ENCODE assay signal across 8 mouse cellular contexts in genomic region chr14:87141777-87142176, GRCm38 (mm10). TPM values are rescaled to one million over a fixed set of nuclear protein-coding genes. Genes with fewer than 3 reads are reported as not detected.
DNase-seq lines count a peak whose midpoint lies in the region; ATAC-seq and TF ChIP-seq lines count a peak whose summit lies in the region.

No protein-coding gene starts in this region.

- no peak overlapping the region; the same call in 1 of the 2 replicates for H3K9ac ChIP-seq in hindbrain, postnatal 0 days (replicated peaks; ENCODE audit: low read length)
- no peak overlapping the region for H3K9ac ChIP-seq in liver, postnatal 0 days (replicated peaks)
- no peak overlapping the region for H3K9ac ChIP-seq in stomach, embryonic 15.5 days

- H3K4me2 ChIP-seq in hindbrain, postnatal 0 days (ENCODE audit: low read depth, low read length): peak overlapping the region; percentile 99
- peak overlapping the region; percentile 67 for H3K4me2 ChIP-seq in liver, postnatal 0 days (ENCODE audit: low read depth, low read length)
- H3K4me2 ChIP-seq in stomach, embryonic 15.5 days: peak overlapping the region; percentile 80

- no peak overlapping the region for H3K27ac ChIP-seq in hindbrain, postnatal 0 days
- peak overlapping the region; percentile 5; the same call in 1 of the 2 replicates for H3K27ac ChIP-seq in liver, postnatal 0 days (ENCODE audit: low read depth)
- no peak overlapping the region for H3K27ac ChIP-seq in stomach, embryonic 15.5 days

- no peak for TF ChIP-seq EP300 in liver, postnatal 0 days (IDR thresholded peaks at IDR 0.05; ENCODE audit: low read depth)

- 81% methylated on average over 11 of the region's 11 CpGs for WGBS in hindbrain, postnatal 0 days
- 83% methylated on average over 11 of the region's 11 CpGs for WGBS in liver, postnatal 0 days (ENCODE audit: insufficient replicate concordance)
- WGBS in stomach, embryonic 15.5 days: 78% methylated on average over 11 of the region's 11 CpGs

- DNase-seq in lung, adult 18-20 months: peak; percentile 9 to 18
- DNase-seq in lung, postnatal 4 days: no peak
- DNase-seq in hindbrain, postnatal 0 days (ENCODE audit: low spot score): no peak
- no peak for DNase-seq in liver, postnatal 0 days
- no peak for DNase-seq in ovary, postnatal 10 days (ENCODE audit: low spot score)
- DNase-seq in adrenal gland, adult 18-20 months (ENCODE audit: low spot score in 2 of 2): no peak
- DNase-seq in right cerebral cortex, postnatal 14 days: no peak

- TF ChIP-seq CTCF in hindbrain, postnatal 0 days (IDR thresholded peaks at IDR 0.05; ENCODE audit: low read depth): no peak
- TF ChIP-seq CTCF in liver, postnatal 0 days (IDR thresholded peaks at IDR 0.05; ENCODE audit: low read depth): no peak

- H3K4me3 ChIP-seq in hindbrain, postnatal 0 days (ENCODE audit: low read length): peak overlapping the region; percentile 83; the same call in 1 of the 2 replicates
- H3K4me3 ChIP-seq in liver, postnatal 0 days (ENCODE audit: low read depth, low read length): peak overlapping the region; percentile 74
- H3K4me3 ChIP-seq in stomach, embryonic 15.5 days (replicated peaks): peak overlapping the region; percentile 85

- H3K36me3 ChIP-seq in hindbrain, postnatal 0 days (ENCODE audit: insufficient read depth, low read length): no peaks in the 10 kb centered on the region
- no peaks in the 10 kb centered on the region for H3K36me3 ChIP-seq in liver, postnatal 0 days (replicated peaks; ENCODE audit: insufficient read depth, low read length)
- H3K36me3 ChIP-seq in stomach, embryonic 15.5 days: no peaks in the 10 kb centered on the region

- no peak for ATAC-seq in hindbrain, postnatal 0 days
- ATAC-seq in liver, postnatal 0 days: no peak
- ATAC-seq in stomach, embryonic 15.5 days (ENCODE audit: insufficient read depth, low FRiP score, low read depth): no peak

- H3K27me3 ChIP-seq in hindbrain, postnatal 0 days (ENCODE audit: insufficient read depth, low read length): no peaks in the 10 kb centered on the region
- H3K27me3 ChIP-seq in liver, postnatal 0 days (ENCODE audit: insufficient read depth, low read length): no peaks in the 10 kb centered on the region
- H3K27me3 ChIP-seq in stomach, embryonic 15.5 days (replicated peaks): no peaks in the 10 kb centered on the region

- H3K4me1 ChIP-seq in hindbrain, postnatal 0 days (ENCODE audit: insufficient read depth, low read length): 0 out of 2 replicates have a peak, but pooled peaks cover 4% of the 10 kb centered on the region
- peaks cover 5% of the 10 kb centered on the region for H3K4me1 ChIP-seq in liver, postnatal 0 days (ENCODE audit: insufficient read depth)
- no peaks in the 10 kb centered on the region for H3K4me1 ChIP-seq in stomach, embryonic 15.5 days

- H3K9me3 ChIP-seq in hindbrain, postnatal 0 days (ENCODE audit: low read length): no peaks in the 10 kb centered on the region
- H3K9me3 ChIP-seq in liver, postnatal 0 days (ENCODE audit: low read length): no peaks in the 10 kb centered on the region
- no peaks in the 10 kb centered on the region for H3K9me3 ChIP-seq in stomach, embryonic 15.5 days

RNA-seq across cellular contexts. Expression of gene Diaph3, which starts 0.7 kb away (rescaled TPM):
- 1.1 and 2.6 TPM in 2 replicates for total RNA-seq in hindbrain, postnatal 0 days (2014; rRNA removed)
- 3.3 and 5.1 TPM in 2 replicates for polyA plus RNA-seq in hindbrain, postnatal 0 days (2015; fragmentation: Nextera tagmentation; extraction: Ambion mirVana)
- 5.7 and 7.5 TPM in 2 replicates for polyA plus RNA-seq in liver, postnatal 0 days (2015; fragmentation: Nextera tagmentation; extraction: Ambion mirVana)
- 10.9 and 12.8 TPM in 2 replicates for polyA plus RNA-seq in stomach, embryonic 15.5 days (2015; fragmentation: Nextera tagmentation; extraction: Ambion mirVana)
- total RNA-seq in adrenal gland, adult 18-20 months (2021): 1 to 10 TPM; 1.0 to 1.4 TPM

Comparison
In these comparisons a context has a peak if more than half of its experiments do, and no peak if none do; other contexts are left out.
1. DNase-seq: peak in lung, adult 18-20 months (2 of 2); none in lung, postnatal 4 days (0 of 2), hindbrain, postnatal 0 days (single experiment), liver, postnatal 0 days (single experiment), ovary, postnatal 10 days (single experiment), adrenal gland, adult 18-20 months (0 of 2) and right cerebral cortex, postnatal 14 days (single experiment).
2. Peak in every context shown above with its lines, with median percentiles within 50 percentile points of each other: H3K4me2 ChIP-seq and H3K4me3 ChIP-seq.